In the genomic region with DNA sequence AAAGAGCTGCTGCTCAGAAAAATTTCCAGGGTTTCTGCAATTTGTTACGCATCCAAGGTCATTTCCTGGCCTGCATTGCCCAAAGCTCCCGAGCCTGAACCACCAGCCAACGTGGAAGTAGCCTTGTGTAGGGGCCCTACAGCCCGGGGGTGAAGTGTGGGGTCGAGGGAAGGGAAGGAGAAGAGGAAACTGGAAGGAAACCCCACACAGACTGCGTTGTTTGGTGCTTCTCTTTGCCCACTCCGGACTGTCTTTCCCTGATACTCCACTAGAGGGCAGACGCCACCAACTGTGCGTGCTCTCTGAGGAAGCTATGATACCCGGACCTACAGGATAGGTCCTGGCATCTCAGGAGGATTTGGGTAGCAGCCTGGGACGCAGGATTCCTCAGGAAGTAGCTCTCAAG, we compare ENCODE assay signal across 8 mouse cellular contexts.
DNase-seq lines count a peak whose midpoint lies in the region; TF ChIP-seq lines count a peak whose summit lies in the region.

No protein-coding gene starts in this region.

- H3K4me3 ChIP-seq in testis, adult 2 months (ENCODE audit: control insufficient read depth, low read depth, low read length): peak overlapping the region; percentile 1

- peaks cover 6% of the 10 kb centered on the region; the same call in 1 of the 2 replicates for H3K4me1 ChIP-seq in testis, adult 2 months (ENCODE audit: control insufficient read depth, insufficient read depth, low read length)

- no peak overlapping the region for H3K27ac ChIP-seq in testis, adult 2 months (ENCODE audit: control insufficient read depth, insufficient read depth, low read depth, low read length)

- no peaks in the 10 kb centered on the region for H3K36me3 ChIP-seq in testis, adult 2 months (ENCODE audit: control insufficient read depth, insufficient read depth, low read length)

- peak; percentile 97 for TF ChIP-seq CTCF in testis, adult 2 months (IDR thresholded peaks at IDR 0.05; ENCODE audit: control insufficient read depth, insufficient read depth, insufficient replicate concordance, low read depth, low read length)

- intact Hi-C loops in gastrocnemius, postnatal 36 days (cut with DNase I): loop anchor here (2.0 to 5.0 kb wide), 3 partner anchors 242 to 702 kb away; partner anchors contain the start of gene Rora
- intact Hi-C loops in left cerebral cortex, postnatal 4 days (cut with DNase I): loop anchor here (5.0 kb wide), 2 partner anchors 637 to 1282 kb away; partner anchors contain the start of gene Rora

- peak; percentile 6 for DNase-seq in 3134 (ENCODE audit: extremely low read depth, insufficient read length, low spot score)
- DNase-seq in adrenal gland, adult 8-10 months: peak; percentile 69
- DNase-seq in embryo, embryonic 11.5 days (ENCODE audit: low read depth, low spot score): peak; percentile 67
- DNase-seq in gastrocnemius, postnatal 36 days: peak; percentile 78 to 80
- DNase-seq in kidney, adult 18-20 months: peak; percentile 78
- peak; percentile 79 for DNase-seq in left cerebral cortex, postnatal 4 days
- peak; percentile 43 for DNase-seq in naive thymus-derived CD4-positive, alpha-beta T cell, adult 2 months (ENCODE audit: low read depth)

- H3K27me3 ChIP-seq in testis, adult 2 months (ENCODE audit: control insufficient read depth, insufficient read depth, low read length): no peaks in the 10 kb centered on the region

- TF ChIP-seq POLR2A in testis, adult 2 months (IDR thresholded peaks at IDR 0.05; ENCODE audit: control insufficient read depth, low read depth, low read length): no peak

Comparison
In these comparisons a context has a peak if more than half of its experiments do, and no peak if none do; other contexts are left out.
1. DNase-seq: peak in every context shown above with its lines; median percentile 79 in gastrocnemius, postnatal 36 days; 79 in left cerebral cortex, postnatal 4 days; 78 in kidney, adult 18-20 months; 69 in adrenal gland, adult 8-10 months; 67 in embryo, embryonic 11.5 days; 43 in naive thymus-derived CD4-positive, alpha-beta T cell, adult 2 months; 6 in 3134.